Mouse (Mus musculus): Measurements from ENCODE around the gene Gm11042.
A peak's percentile ranks its signal among the peaks of the same experiment; 100 is the strongest.

Gene Gm11042

GRCm38 (mm10) chr12:74316344-74316973, at the start of gene Gm11042:
Gm11042 (minus strand) TSS chr12:74316394.
- peak; percentile 6 for DNase-seq (ENCODE audit: low read depth, low spot score)

GRCm38 (mm10) chr12:74364477-74364876, 48.3 kb upstream of the Gm11042 start:
- DNase-seq (ENCODE audit: low read depth, low spot score): no peak

GRCm38 (mm10) chr12:74363076-74363475, 46.9 kb upstream of the Gm11042 start:
- DNase-seq (ENCODE audit: low read depth, low spot score): no peak

GRCm38 (mm10) chr12:74362453-74362852, 46.3 kb upstream of the Gm11042 start:
- peak; percentile 43 for DNase-seq (ENCODE audit: low read depth, low spot score)

- DNase-seq (ENCODE audit: low read depth, low spot score): no peak
Measured at GRCm38 (mm10) chr12:74359791-74360190, 43.6 kb upstream of the Gm11042 start.

- DNase-seq (ENCODE audit: low read depth, low spot score): no peak
Measured at GRCm38 (mm10) chr12:74357806-74358205, 41.6 kb upstream of the Gm11042 start.

GRCm38 (mm10) chr12:74342720-74343119, 26.5 kb upstream of the Gm11042 start:
- no peak for DNase-seq (ENCODE audit: low read depth, low spot score)

GRCm38 (mm10) chr12:74340070-74340469, 23.9 kb upstream of the Gm11042 start:
- no peak for DNase-seq (ENCODE audit: low read depth, low spot score)

- no peak for DNase-seq (ENCODE audit: low read depth, low spot score)
Measured at GRCm38 (mm10) chr12:74333706-74334105, 17.5 kb upstream of the Gm11042 start.

GRCm38 (mm10) chr12:74333016-74333415, 16.8 kb upstream of the Gm11042 start:
- peak; percentile 72 for DNase-seq (ENCODE audit: low read depth, low spot score)

- no peak for DNase-seq (ENCODE audit: low read depth, low spot score)
Measured at GRCm38 (mm10) chr12:74329759-74330158, 13.6 kb upstream of the Gm11042 start.

GRCm38 (mm10) chr12:74326644-74327043, 10.4 kb upstream of the Gm11042 start:
- DNase-seq (ENCODE audit: low read depth, low spot score): no peak

- no peak for DNase-seq (ENCODE audit: low read depth, low spot score)
Measured at GRCm38 (mm10) chr12:74321981-74322380, 5.8 kb upstream of the Gm11042 start.

GRCm38 (mm10) chr12:74320318-74320717, 4.1 kb upstream of the Gm11042 start:
- DNase-seq (ENCODE audit: low read depth, low spot score): peak; percentile 83

GRCm38 (mm10) chr12:74316989-74317759, 980 bp upstream of the Gm11042 start:
- peak; percentile 89 for DNase-seq (ENCODE audit: low read depth, low spot score)

GRCm38 (mm10) chr12:74315221-74315620, 973 bp downstream of the Gm11042 start:
- DNase-seq (ENCODE audit: low read depth, low spot score): no peak

GRCm38 (mm10) chr12:74312611-74313010, 3.6 kb downstream of the Gm11042 start:
- no peak for DNase-seq (ENCODE audit: low read depth, low spot score)

GRCm38 (mm10) chr12:74303418-74304294, 12.5 kb downstream of the Gm11042 start:
- DNase-seq (ENCODE audit: low read depth, low spot score): no peak

GRCm38 (mm10) chr12:74301559-74301958, 14.6 kb downstream of the Gm11042 start:
- DNase-seq (ENCODE audit: low read depth, low spot score): no peak

GRCm38 (mm10) chr12:74296374-74296773, 19.8 kb downstream of the Gm11042 start:
- no peak for DNase-seq (ENCODE audit: low read depth, low spot score)

GRCm38 (mm10) chr12:74293624-74294023, 22.6 kb downstream of the Gm11042 start:
- peak; percentile 63 for DNase-seq (ENCODE audit: low read depth, low spot score)

GRCm38 (mm10) chr12:74290983-74291382, 25.2 kb downstream of the Gm11042 start:
- no peak for DNase-seq (ENCODE audit: low read depth, low spot score)

All from forelimb bud, embryonic 11.5 days (tissue).